Mouse (Mus musculus): ENCODE measurements around the gene 1700092M07Rik. TPM values are rescaled to one million over a fixed set of nuclear protein-coding genes. Genes with fewer than 3 reads are reported as not detected.
A peak's percentile ranks its signal among the peaks of the same experiment; 100 is the strongest.

The 1700092M07Rik gene
- polyA plus RNA-seq, 1 experiment from 2014 or later = 1.9 TPM

DNA sequence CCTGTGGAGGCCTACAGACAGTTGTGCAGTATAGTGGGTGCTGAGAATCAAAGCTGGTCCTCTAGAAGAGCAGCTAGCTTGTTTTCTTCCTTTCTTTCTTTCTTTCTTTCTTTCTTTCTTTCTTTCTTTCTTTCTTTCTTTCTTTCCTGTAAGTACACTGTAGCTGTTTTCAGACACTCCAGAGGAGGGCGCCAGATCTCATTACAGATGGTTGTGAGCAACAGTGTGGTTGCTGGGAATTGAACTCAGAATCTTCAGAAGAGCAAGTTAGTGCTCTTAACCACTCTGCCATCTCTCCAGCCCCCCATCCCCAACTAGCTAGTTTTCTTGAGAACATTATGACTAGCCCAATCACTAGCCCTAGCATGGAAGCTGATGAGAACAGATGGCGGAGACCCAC lies 20.2 kb downstream of the 1700092M07Rik start:
- Histone ChIP-seq H3K27me3 (no peaks in the 10 kb centered on the region), H3K4me2 (no peak overlapping the region), H3K4me1 (replicated peaks) (peaks cover 23% of the 10 kb centered on the region), H3K36me3 (peaks cover 39% of the 10 kb centered on the region), H3K9ac (no peak overlapping the region), H3K27ac (no peak overlapping the region), H3K9me3 (no peaks in the 10 kb centered on the region), H3K4me3 (no peak overlapping the region)
- ATAC-seq (ENCODE audit: low FRiP score) = no peak
- 97% methylated on average over 2 of the region's 2 CpGs for WGBS

DNA sequence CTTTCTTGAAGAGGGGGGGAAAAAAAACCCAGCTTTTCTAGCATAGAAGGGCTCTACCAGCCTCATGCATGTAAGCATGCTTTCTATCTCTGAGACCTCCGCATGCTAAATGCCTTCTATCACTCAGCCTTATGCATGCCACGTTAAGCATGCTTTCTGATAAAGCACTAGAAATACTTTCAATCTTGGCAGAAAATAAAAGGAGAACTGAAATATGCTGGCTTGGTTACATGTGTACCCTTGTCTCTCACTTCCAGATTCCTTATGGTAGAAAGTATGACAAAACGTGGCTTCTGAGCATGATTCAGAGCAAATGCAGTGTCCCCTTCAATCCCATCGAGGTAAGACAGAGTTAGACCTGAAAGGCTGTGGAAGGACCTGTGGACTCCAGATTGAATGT lies 22.8 kb downstream of the 1700092M07Rik start:
- no peak overlapping the region for H3K27ac ChIP-seq
- H3K9me3 ChIP-seq = no peaks in the 10 kb centered on the region
- WGBS = 92% methylated on average over 4 of the region's 4 CpGs
- H3K27me3 ChIP-seq = no peaks in the 10 kb centered on the region
- peaks cover 64% of the 10 kb centered on the region for H3K36me3 ChIP-seq
- peaks cover 9% of the 10 kb centered on the region for H3K4me1 ChIP-seq (replicated peaks)
- H3K9ac ChIP-seq = no peak overlapping the region
- no peak overlapping the region for H3K4me2 ChIP-seq
- ATAC-seq (ENCODE audit: low FRiP score) = no peak
- no peak overlapping the region for H3K4me3 ChIP-seq

- WGBS = 99% methylated on average over 9 of the region's 9 CpGs
- peaks cover 84% of the 10 kb centered on the region for H3K36me3 ChIP-seq
These were observed 25.0 kb downstream of the 1700092M07Rik start for GRCm38 (mm10) chr19:8765562-8765961.

GRCm38 (mm10) chr19:8770567-8771270 lies 30.2 kb downstream of the 1700092M07Rik start, which contains the start of gene Tmem223:
Gene Tmem223, plus strand, starts transcription at chr19:8770996.
- Histone ChIP-seq H3K4me1 (replicated peaks) (peaks cover 36% of the 10 kb centered on the region), H3K27ac (peak within 1 kb of the TSS; percentile 93), H3K9ac (peak within 1 kb of the TSS; percentile 96), H3K36me3 (peaks cover 58% of the 10 kb centered on the region), H3K4me2 (peak within 1 kb of the TSS; percentile 73), H3K27me3 (no peaks in the 10 kb centered on the region), H3K9me3 (no peaks in the 10 kb centered on the region), H3K4me3 (peak within 1 kb of the TSS; percentile 79)
- peak; percentile 25 for ATAC-seq (ENCODE audit: low FRiP score)
- WGBS = 21% methylated on average over 29 of the region's 29 CpGs

More at GRCm38 (mm10) chr19:8765562-8765961, 25.0 kb downstream of the 1700092M07Rik start:
- ATAC-seq (ENCODE audit: low FRiP score) = no peak
- H3K4me3 ChIP-seq = no peak overlapping the region
- H3K4me2 ChIP-seq = no peak overlapping the region
- peaks cover 4% of the 10 kb centered on the region; the same call in 1 of the 2 replicates for H3K4me1 ChIP-seq (replicated peaks)
- H3K27me3 ChIP-seq = no peaks in the 10 kb centered on the region
- H3K9me3 ChIP-seq = no peaks in the 10 kb centered on the region
- H3K9ac ChIP-seq = no peak overlapping the region
- H3K27ac ChIP-seq = no peak overlapping the region

GRCm38 (mm10) chr19:8772996-8773395 lies 32.5 kb downstream of the 1700092M07Rik start:
- H3K27ac ChIP-seq = peak overlapping the region; percentile 55; the same call in 1 of the 2 replicates
- no peaks in the 10 kb centered on the region for H3K27me3 ChIP-seq
- peak overlapping the region; percentile 69 for H3K4me3 ChIP-seq
- H3K4me2 ChIP-seq = peak overlapping the region; percentile 99
- no peak for ATAC-seq (ENCODE audit: low FRiP score)
- WGBS = 83% methylated on average over 5 of the region's 5 CpGs
- peak overlapping the region; percentile 89; the same call in 1 of the 2 replicates for H3K9ac ChIP-seq
- no peaks in the 10 kb centered on the region for H3K9me3 ChIP-seq
- peaks cover 42% of the 10 kb centered on the region for H3K4me1 ChIP-seq (replicated peaks)
- peaks cover 37% of the 10 kb centered on the region for H3K36me3 ChIP-seq

DNA sequence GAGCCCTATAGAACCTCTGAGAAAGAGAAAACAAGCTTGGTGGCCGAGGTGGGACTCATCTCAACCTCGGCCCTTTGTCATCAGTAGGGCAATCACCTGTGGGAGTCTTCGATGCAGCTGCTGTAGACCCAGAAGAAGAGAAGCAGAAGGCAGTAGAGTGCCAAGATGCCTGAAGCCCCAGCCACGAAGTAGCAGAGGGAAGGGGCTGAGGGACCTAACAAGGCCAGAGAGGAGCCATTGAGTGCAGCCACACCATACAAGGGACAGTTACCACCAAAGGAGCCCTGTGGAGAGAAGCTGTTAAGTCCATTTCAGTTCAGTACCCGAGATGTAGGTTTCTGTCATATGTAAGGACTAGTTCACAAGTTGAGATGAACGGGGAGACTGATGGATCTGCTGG lies 32.9 kb downstream of the 1700092M07Rik start:
- Histone ChIP-seq H3K9ac (peak overlapping the region; percentile 89), H3K4me2 (peak overlapping the region; percentile 99), H3K4me1 (replicated peaks) (peaks cover 42% of the 10 kb centered on the region), H3K9me3 (no peaks in the 10 kb centered on the region), H3K36me3 (peaks cover 37% of the 10 kb centered on the region), H3K4me3 (peak overlapping the region; percentile 69), H3K27me3 (no peaks in the 10 kb centered on the region), H3K27ac (peak overlapping the region; percentile 55; the same call in 1 of the 2 replicates)
- ATAC-seq (ENCODE audit: low FRiP score) = no peak
- 59% methylated on average over 6 of the region's 6 CpGs for WGBS

- under 1% methylated on average over 68 of the region's 68 CpGs for WGBS
- H3K9ac ChIP-seq = peak within 1 kb of the TSS; percentile 89
- no peaks in the 10 kb centered on the region for H3K9me3 ChIP-seq
- peaks cover 42% of the 10 kb centered on the region for H3K4me1 ChIP-seq (replicated peaks)
- H3K4me3 ChIP-seq = peak within 1 kb of the TSS; percentile 69
- peak within 1 kb of the TSS; percentile 99 for H3K27ac ChIP-seq
- no peaks in the 10 kb centered on the region for H3K27me3 ChIP-seq
- peak within 1 kb of the TSS; percentile 99 for H3K4me2 ChIP-seq
- peak; percentile 95 for ATAC-seq (ENCODE audit: low FRiP score)
- H3K36me3 ChIP-seq = peaks cover 34% of the 10 kb centered on the region
These were observed 33.7 kb downstream of the 1700092M07Rik start, which contains the start of gene Tmem179b for GRCm38 (mm10) chr19:8774086-8774835. Gene Tmem179b, minus strand, starts transcription at chr19:8774467.

DNA sequence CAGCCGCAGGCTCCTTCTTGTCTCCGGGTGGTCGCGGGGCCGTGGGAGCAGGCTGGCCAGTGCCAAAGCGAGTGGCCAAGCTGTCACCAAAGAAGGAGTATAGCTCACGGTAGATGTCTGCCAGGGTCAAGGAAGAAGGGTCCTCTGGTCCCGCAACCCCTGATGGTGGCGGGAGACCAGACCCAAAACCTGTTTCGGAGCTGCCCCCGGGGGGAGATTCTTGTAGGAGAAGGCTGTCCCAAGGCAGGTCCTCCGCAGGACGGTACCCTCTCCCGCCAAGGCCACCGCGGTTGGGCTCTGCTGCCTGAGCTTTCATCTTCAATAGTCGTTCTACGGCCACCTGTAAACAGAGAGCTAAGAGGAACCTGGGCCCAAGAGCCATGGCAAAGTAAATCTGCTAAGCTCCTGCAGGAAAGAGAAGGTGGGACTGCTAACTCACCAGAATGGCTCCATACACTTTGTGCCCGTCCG lies 34.5 kb downstream of the 1700092M07Rik start:
- Histone ChIP-seq H3K4me1 (replicated peaks) (peaks cover 42% of the 10 kb centered on the region), H3K36me3 (peaks cover 30% of the 10 kb centered on the region), H3K9me3 (no peaks in the 10 kb centered on the region), H3K27ac (peak overlapping the region; percentile 99), H3K4me2 (peak overlapping the region; percentile 99), H3K4me3 (peak overlapping the region; percentile 69), H3K27me3 (no peaks in the 10 kb centered on the region), H3K9ac (peak overlapping the region; percentile 89)
- ATAC-seq (ENCODE audit: low FRiP score) = peak; percentile 58
- WGBS = 6% methylated on average over 20 of the region's 20 CpGs

- peak within 1 kb of the TSS; percentile 69 for H3K4me3 ChIP-seq
- ATAC-seq (ENCODE audit: low FRiP score) = peak; percentile 99
- no peaks in the 10 kb centered on the region for H3K9me3 ChIP-seq
- H3K36me3 ChIP-seq = peaks cover 32% of the 10 kb centered on the region
- H3K4me2 ChIP-seq = peak within 1 kb of the TSS; percentile 78
- H3K4me1 ChIP-seq (replicated peaks) = peaks cover 18% of the 10 kb centered on the region
- H3K27me3 ChIP-seq = no peaks in the 10 kb centered on the region
- peak within 1 kb of the TSS; percentile 77 for H3K9ac ChIP-seq
- H3K27ac ChIP-seq = peak within 1 kb of the TSS; percentile 82
- WGBS = under 1% methylated on average over 32 of the region's 32 CpGs
These were observed 45.7 kb downstream of the 1700092M07Rik start, which contains the start of gene Taf6l for GRCm38 (mm10) chr19:8786008-8786781. Gene Taf6l, minus strand, starts transcription at chr19:8786417.

- H3K9ac ChIP-seq = peak overlapping the region; percentile 53
- no peaks in the 10 kb centered on the region for H3K9me3 ChIP-seq
- H3K27me3 ChIP-seq = no peaks in the 10 kb centered on the region
- no peak overlapping the region for H3K4me2 ChIP-seq
- ATAC-seq (ENCODE audit: low FRiP score) = no peak
- H3K4me3 ChIP-seq = no peak overlapping the region
- H3K36me3 ChIP-seq = peaks cover 24% of the 10 kb centered on the region
- 19% methylated on average over 3 of the region's 3 CpGs for WGBS
- peak overlapping the region; percentile 58; the same call in 1 of the 2 replicates for H3K27ac ChIP-seq
- peaks cover 18% of the 10 kb centered on the region for H3K4me1 ChIP-seq (replicated peaks)
These were observed 48.0 kb downstream of the 1700092M07Rik start for GRCm38 (mm10) chr19:8788521-8788920.

DNA sequence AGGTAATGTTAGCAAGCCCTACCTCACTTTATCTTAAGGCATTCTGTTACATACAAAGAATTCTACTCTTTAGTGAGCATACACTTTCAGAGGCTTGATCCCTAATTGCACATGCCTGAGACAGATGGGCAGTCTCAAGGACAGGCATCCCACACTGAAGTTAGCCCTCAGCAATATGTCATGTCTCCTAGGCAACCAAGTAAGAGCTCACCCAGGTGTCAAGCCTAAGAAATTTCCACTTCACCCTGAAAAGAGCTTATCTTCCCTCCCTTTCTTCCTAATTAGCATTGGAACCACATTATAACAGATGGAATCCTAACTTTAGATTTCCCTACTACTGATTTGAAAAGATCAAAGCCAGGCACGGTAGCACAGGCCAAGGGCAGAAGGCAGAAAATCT lies 48.7 kb downstream of the 1700092M07Rik start:
- H3K4me2 ChIP-seq = no peak overlapping the region
- WGBS = 38% methylated on average over 1 of the region's 1 CpGs
- no peaks in the 10 kb centered on the region for H3K27me3 ChIP-seq
- no peak for ATAC-seq (ENCODE audit: low FRiP score)
- peaks cover 18% of the 10 kb centered on the region for H3K4me1 ChIP-seq (replicated peaks)
- no peak overlapping the region for H3K4me3 ChIP-seq
- peak overlapping the region; percentile 58; the same call in 1 of the 2 replicates for H3K27ac ChIP-seq
- H3K9ac ChIP-seq = peak overlapping the region; percentile 53
- H3K36me3 ChIP-seq = peaks cover 27% of the 10 kb centered on the region
- H3K9me3 ChIP-seq = no peaks in the 10 kb centered on the region
